8 mouse cellular contexts compared by ENCODE assay signal in the genomic region with DNA sequence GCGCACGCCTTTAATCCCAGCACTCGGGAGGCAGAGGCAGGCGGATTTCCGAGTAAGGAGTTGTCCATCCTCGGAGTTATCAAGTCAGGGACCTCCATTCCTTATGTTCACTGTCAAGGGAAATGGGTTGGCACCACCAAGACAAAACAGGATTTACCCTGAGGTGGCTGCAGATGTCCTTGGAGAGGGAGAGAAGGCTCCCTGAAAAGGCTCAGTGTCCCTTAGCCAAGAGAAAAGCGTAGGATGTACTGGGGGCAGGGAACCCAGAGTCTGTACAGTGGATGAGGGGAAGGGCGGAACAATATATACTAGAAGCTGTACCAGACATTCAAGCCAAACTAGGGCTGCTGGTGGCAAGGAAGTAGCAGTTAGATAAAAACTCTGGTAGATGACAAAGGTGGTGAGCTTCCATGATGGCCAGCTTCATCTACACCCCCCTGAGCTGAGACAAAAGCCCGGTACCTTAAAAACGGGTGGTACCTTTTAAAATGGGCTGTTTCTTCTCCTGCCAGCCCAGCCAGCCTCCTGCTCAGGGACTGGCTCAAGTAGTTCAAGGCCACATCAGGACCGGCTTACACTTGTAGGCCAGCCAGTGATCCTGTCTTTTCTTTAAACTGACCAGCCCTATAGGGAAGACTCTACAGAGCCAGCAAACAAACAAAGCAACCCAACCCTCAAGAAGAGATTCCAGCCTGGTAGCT. TPM values are rescaled to one million over a fixed set of nuclear protein-coding genes. Genes with fewer than 3 reads are reported as not detected.
DNase-seq lines count a peak whose midpoint lies in the region; ATAC-seq lines count a peak whose summit lies in the region.

No protein-coding gene starts in this region.

- H3K4me2 ChIP-seq in liver, embryonic 13.5 days = peak overlapping the region; percentile 97

- peak; percentile 8 for DNase-seq in 3T3-L1 (ENCODE audit: low read depth, low spot score)
- no peak for DNase-seq in forebrain, embryonic 10.5 days (ENCODE audit: extremely low spot score, low spot score)
- no peak for DNase-seq in liver, embryonic 13.5 days
- DNase-seq in embryo, embryonic 9.5 days (ENCODE audit: extremely low spot score) = no peak
- no peak for DNase-seq in B cell, adult 2 months
- DNase-seq in thymus, postnatal 10 days (ENCODE audit: low spot score in 2 of 2) = no peak

- 68% methylated on average over 11 of the region's 11 CpGs for WGBS in forebrain, embryonic 10.5 days
- 51% methylated on average over 11 of the region's 11 CpGs for WGBS in liver, embryonic 13.5 days (ENCODE audit: insufficient replicate concordance)

- peaks cover 26% of the 10 kb centered on the region for H3K4me1 ChIP-seq in erythroblast, embryonic 14.5 days (ENCODE audit: control insufficient read depth)
- H3K4me1 ChIP-seq in forebrain, embryonic 10.5 days = peaks cover 28% of the 10 kb centered on the region
- peaks cover 33% of the 10 kb centered on the region for H3K4me1 ChIP-seq in liver, embryonic 13.5 days (replicated peaks)

- no peaks in the 10 kb centered on the region; the same call in 1 of the 2 replicates for H3K36me3 ChIP-seq in erythroblast, embryonic 14.5 days (ENCODE audit: control insufficient read depth)
- H3K36me3 ChIP-seq in forebrain, embryonic 10.5 days (replicated peaks) = peaks cover 18% of the 10 kb centered on the region
- peaks cover 10% of the 10 kb centered on the region for H3K36me3 ChIP-seq in liver, embryonic 13.5 days

- no peaks in the 10 kb centered on the region for H3K9me3 ChIP-seq in erythroblast, embryonic 14.5 days (ENCODE audit: control insufficient read depth, low read length)
- no peaks in the 10 kb centered on the region for H3K9me3 ChIP-seq in forebrain, embryonic 10.5 days
- no peaks in the 10 kb centered on the region for H3K9me3 ChIP-seq in liver, embryonic 13.5 days (replicated peaks)

- H3K27ac ChIP-seq in forebrain, embryonic 10.5 days = peak overlapping the region; percentile 84
- no peak overlapping the region for H3K27ac ChIP-seq in liver, embryonic 13.5 days

- no peak for ATAC-seq in erythroblast, adult 5-6 weeks (replicated peaks; ENCODE audit: low FRiP score, poor library complexity, severe bottlenecking)
- ATAC-seq in liver, embryonic 13.5 days (ENCODE audit: low read depth) = no peak

- peaks cover 3% of the 10 kb centered on the region; the same call in 1 of the 2 replicates for H3K27me3 ChIP-seq in erythroblast, embryonic 14.5 days (ENCODE audit: control insufficient read depth)
- H3K27me3 ChIP-seq in forebrain, embryonic 10.5 days (ENCODE audit: poor library complexity, severe bottlenecking) = no peaks in the 10 kb centered on the region
- H3K27me3 ChIP-seq in liver, embryonic 13.5 days = no peaks in the 10 kb centered on the region

- peak overlapping the region; percentile 75 for H3K4me3 ChIP-seq in erythroblast, embryonic 14.5 days (replicated peaks)
- H3K4me3 ChIP-seq in forebrain, embryonic 10.5 days = peak overlapping the region; percentile 65
- peak overlapping the region; percentile 71 for H3K4me3 ChIP-seq in liver, embryonic 13.5 days (replicated peaks)

- no peak overlapping the region for H3K9ac ChIP-seq in liver, embryonic 13.5 days

RNA-seq across cellular contexts. Expression of a gene that starts 0.8 kb away (rescaled TPM):
- polyA plus RNA-seq in erythroblast, embryonic 14.5 days (2012) = 0.04 and 0.10 TPM in 2 replicates
- total RNA-seq in erythroblast, adult 5-6 weeks (2015; ENCODE audit: low replicate concordance) = 9.8 and 19.0 TPM in 2 replicates
- 9.8 and 11.2 TPM in 2 replicates for total RNA-seq in erythroblast, adult 5-6 weeks (2017; ENCODE audit: low replicate concordance)
- 204 and 205 TPM in 2 replicates for polyA plus RNA-seq in forebrain, embryonic 10.5 days (2016; fragmentation: Nextera tagmentation; extraction: Ambion mirVana)
- 90.2 and 91.0 TPM in 2 replicates for polyA plus RNA-seq in liver, embryonic 13.5 days (2015; fragmentation: Nextera tagmentation; extraction: Ambion mirVana)

RNA-seq across cellular contexts. Expression of a gene that starts 15.4 kb away (rescaled TPM):
- 0.36 and 0.62 TPM in 2 replicates for polyA plus RNA-seq in erythroblast, embryonic 14.5 days (2012)
- not detected in 2 replicates for total RNA-seq in erythroblast, adult 5-6 weeks (2015; ENCODE audit: low replicate concordance)
- not detected in 2 replicates for total RNA-seq in erythroblast, adult 5-6 weeks (2017; ENCODE audit: low replicate concordance)
- polyA plus RNA-seq in forebrain, embryonic 10.5 days (2016; fragmentation: Nextera tagmentation; extraction: Ambion mirVana) = 2.4 and 2.9 TPM in 2 replicates
- polyA plus RNA-seq in liver, embryonic 13.5 days (2015; fragmentation: Nextera tagmentation; extraction: Ambion mirVana) = 0.44 and 0.53 TPM in 2 replicates

RNA-seq across cellular contexts. Expression of a gene that starts 51.0 kb away (rescaled TPM):
- polyA plus RNA-seq in erythroblast, embryonic 14.5 days (2012) = 0.05 and 0.16 TPM in 2 replicates
- total RNA-seq in erythroblast, adult 5-6 weeks (2015; ENCODE audit: low replicate concordance) = 3.3 and 5.0 TPM in 2 replicates
- total RNA-seq in erythroblast, adult 5-6 weeks (2017; ENCODE audit: low replicate concordance) = 2.8 and 3.9 TPM in 2 replicates
- 14.4 and 14.6 TPM in 2 replicates for polyA plus RNA-seq in forebrain, embryonic 10.5 days (2016; fragmentation: Nextera tagmentation; extraction: Ambion mirVana)
- 4.6 and 5.2 TPM in 2 replicates for polyA plus RNA-seq in liver, embryonic 13.5 days (2015; fragmentation: Nextera tagmentation; extraction: Ambion mirVana)

Comparison
In these comparisons a context has a peak if more than half of its experiments do, and no peak if none do; other contexts are left out.
1. RNA of a gene that starts 0.8 kb away (polyA plus RNA-seq): 204 to 205 TPM in forebrain, embryonic 10.5 days and 90.2 to 91.0 TPM in liver, embryonic 13.5 days; 0.04 to 0.10 TPM in erythroblast, embryonic 14.5 days; every median in the first group is over 10 times any median in the second.
2. Peak in every context shown above with its lines, with median percentiles within 50 percentile points of each other: H3K4me3 ChIP-seq.